Mouse (Mus musculus) hindbrain, embryonic 14.5 days (tissue): Measurements from ENCODE around the gene Kcnt2. TPM values are rescaled to one million over a fixed set of nuclear protein-coding genes. Genes with fewer than 3 reads are reported as not detected.

Experiments used
- ATAC-seq: fragments of 200-750 bp; cut with Nextera tagmentation; 2 replicates; pipeline ENCODE4 v1.8.0; 2017; ENCODE audit warnings: moderate number of reproducible peaks, mild to moderate bottlenecking, moderate TSS enrichment, moderate library complexity; ENCODE audit not compliant: low FRiP score
- DNase-seq: peaks from one replicate; pipeline ENCODE4 v3.0.0-alpha.2; 2015; ENCODE audit warnings: low spot score
- H3K27ac ChIP-seq: fragments of 300-500 bp; sonication (generic); 2 replicates; pipeline ENCODE4 v1.5.1; 2014; ENCODE audit warnings: mild to moderate bottlenecking, moderate library complexity
- H3K27me3 ChIP-seq: fragments of 300-500 bp; sonication (generic); 2 replicates; pipeline ENCODE4 v1.6.1; 2014; ENCODE audit warnings: mild to moderate bottlenecking, low read length, mixed read lengths; ENCODE audit not compliant: control insufficient read depth, insufficient read depth
- H3K36me3 ChIP-seq: fragments of 300-500 bp; sonication (generic); replicated peaks from 2 replicates; pipeline ENCODE4 v1.6.1; 2014; ENCODE audit not compliant: control insufficient read depth, insufficient read depth
- H3K4me1 ChIP-seq: fragments of 300-500 bp; sonication (generic); replicated peaks from 2 replicates; pipeline ENCODE4 v1.6.1; 2014; ENCODE audit warnings: antibody characterized with exemption, low read length, mixed read lengths; ENCODE audit not compliant: control insufficient read depth, insufficient read depth
- H3K4me2 ChIP-seq: fragments of 300-500 bp; sonication (generic); replicated peaks from 2 replicates; pipeline ENCODE4 v1.6.1; 2014; ENCODE audit warnings: mild to moderate bottlenecking, moderate library complexity
- H3K4me3 ChIP-seq: fragments of 300-500 bp; sonication (generic); replicated peaks from 2 replicates; pipeline ENCODE4 v1.5.1; 2014; ENCODE audit warnings: mild to moderate bottlenecking, low read length
- H3K9ac ChIP-seq: fragments of 300-500 bp; sonication (generic); 2 replicates; pipeline ENCODE4 v1.6.1; 2014
- H3K9me3 ChIP-seq: fragments of 300-500 bp; sonication (generic); 2 replicates; pipeline ENCODE4 v1.6.1; 2016; ENCODE audit warnings: low read length; ENCODE audit not compliant: control insufficient read depth
- WGBS: fragments of 180-500 bp; shearing (Covaris S2); extraction: QIAGEN DNeasy Blood & Tissue Kit; methylation state at CpG from one replicate; pipeline ENCODE4 v1.1.7; 2014; 5-methylcytosine and 5-hydroxymethylcytosine counted together
- polyA plus RNA-seq: library from polyadenylated mRNA; unstranded; fragments of >200 nt; fragmentation: Nextera tagmentation; extraction: Ambion mirVana; gene quantifications from 2 replicates; pipeline ENCODE4 v1.2.1, GENCODE M21; 2014

Kcnt2 gene
- polyA plus RNA-seq, 1 experiment from 2014 or later: 3.8 TPM

- 71% methylated on average over 3 of the region's 3 CpGs for WGBS
Observed at GRCm38 (mm10) chr1:140333702-140334101, 87.7 kb downstream of the Kcnt2 start.

GRCm38 (mm10) chr1:140338417-140338816, 92.5 kb downstream of the Kcnt2 start:
- Histone ChIP-seq H3K9ac (no peak overlapping the region), H3K4me3 (no peak overlapping the region), H3K27ac (no peak overlapping the region), H3K9me3 (no peaks in the 10 kb centered on the region), H3K4me2 (no peak overlapping the region), H3K4me1 (no peaks in the 10 kb centered on the region), H3K27me3 (no peaks in the 10 kb centered on the region), H3K36me3 (no peaks in the 10 kb centered on the region)
- DNase-seq (no peak), ATAC-seq (no peak)

More at GRCm38 (mm10) chr1:140333702-140334101, 87.7 kb downstream of the Kcnt2 start:
- no peak overlapping the region for H3K9ac ChIP-seq
- no peaks in the 10 kb centered on the region for H3K4me1 ChIP-seq
- no peak overlapping the region for H3K4me2 ChIP-seq
- no peaks in the 10 kb centered on the region for H3K27me3 ChIP-seq
- H3K4me3 ChIP-seq: no peak overlapping the region
- no peak for DNase-seq
- no peaks in the 10 kb centered on the region for H3K9me3 ChIP-seq
- no peak for ATAC-seq
- H3K36me3 ChIP-seq: no peaks in the 10 kb centered on the region
- H3K27ac ChIP-seq: no peak overlapping the region

- H3K4me3 ChIP-seq: no peak overlapping the region
- ATAC-seq: no peak
- no peaks in the 10 kb centered on the region for H3K36me3 ChIP-seq
- no peak for DNase-seq
- H3K9ac ChIP-seq: no peak overlapping the region
- no peaks in the 10 kb centered on the region for H3K27me3 ChIP-seq
- H3K27ac ChIP-seq: no peak overlapping the region
- WGBS: 74% methylated on average over 4 of the region's 4 CpGs
- H3K9me3 ChIP-seq: no peaks in the 10 kb centered on the region
- H3K4me1 ChIP-seq: no peaks in the 10 kb centered on the region
- no peak overlapping the region for H3K4me2 ChIP-seq
Observed at GRCm38 (mm10) chr1:140339368-140339767, 93.4 kb downstream of the Kcnt2 start.

- Histone ChIP-seq H3K4me1 (no peaks in the 10 kb centered on the region), H3K4me3 (no peak overlapping the region), H3K27me3 (no peaks in the 10 kb centered on the region), H3K9me3 (no peaks in the 10 kb centered on the region), H3K9ac (no peak overlapping the region), H3K4me2 (no peak overlapping the region), H3K27ac (no peak overlapping the region), H3K36me3 (no peaks in the 10 kb centered on the region)
- no peak for DNase-seq
- 26% methylated on average over 2 of the region's 2 CpGs for WGBS
- ATAC-seq: no peak
Observed at GRCm38 (mm10) chr1:140364787-140365186, 118.8 kb downstream of the Kcnt2 start.

- WGBS: 87% methylated on average over 1 of the region's 1 CpGs
Observed at GRCm38 (mm10) chr1:140373532-140373931, 127.6 kb downstream of the Kcnt2 start.

GRCm38 (mm10) chr1:140378791-140379190, 132.8 kb downstream of the Kcnt2 start:
- ATAC-seq: no peak
- Histone ChIP-seq H3K27ac (no peak overlapping the region), H3K9ac (no peak overlapping the region), H3K4me2 (no peak overlapping the region), H3K9me3 (no peaks in the 10 kb centered on the region), H3K27me3 (no peaks in the 10 kb centered on the region), H3K4me1 (no peaks in the 10 kb centered on the region), H3K36me3 (no peaks in the 10 kb centered on the region), H3K4me3 (no peak overlapping the region)
- 73% methylated on average over 2 of the region's 2 CpGs for WGBS
- DNase-seq: no peak

More at GRCm38 (mm10) chr1:140373532-140373931, 127.6 kb downstream of the Kcnt2 start:
- Histone ChIP-seq H3K4me3 (no peak overlapping the region), H3K4me1 (no peaks in the 10 kb centered on the region), H3K27me3 (no peaks in the 10 kb centered on the region), H3K4me2 (no peak overlapping the region), H3K27ac (no peak overlapping the region), H3K36me3 (no peaks in the 10 kb centered on the region), H3K9ac (no peak overlapping the region), H3K9me3 (no peaks in the 10 kb centered on the region)
- ATAC-seq (no peak), DNase-seq (no peak)

GRCm38 (mm10) chr1:140379526-140379925, 133.6 kb downstream of the Kcnt2 start:
- Histone ChIP-seq H3K9me3 (no peaks in the 10 kb centered on the region), H3K4me2 (no peak overlapping the region), H3K9ac (no peak overlapping the region), H3K4me1 (no peaks in the 10 kb centered on the region), H3K27me3 (no peaks in the 10 kb centered on the region), H3K27ac (no peak overlapping the region), H3K4me3 (no peak overlapping the region), H3K36me3 (no peaks in the 10 kb centered on the region)
- 55% methylated on average over 2 of the region's 2 CpGs for WGBS
- ATAC-seq (no peak), DNase-seq (no peak)

GRCm38 (mm10) chr1:140381093-140381492, 135.1 kb downstream of the Kcnt2 start:
- ATAC-seq: no peak
- 92% methylated on average over 3 of the region's 3 CpGs for WGBS
- Histone ChIP-seq H3K27me3 (no peaks in the 10 kb centered on the region), H3K9me3 (no peaks in the 10 kb centered on the region), H3K36me3 (no peaks in the 10 kb centered on the region), H3K4me2 (no peak overlapping the region), H3K4me3 (no peak overlapping the region), H3K4me1 (no peaks in the 10 kb centered on the region), H3K27ac (no peak overlapping the region), H3K9ac (no peak overlapping the region)
- no peak for DNase-seq

GRCm38 (mm10) chr1:140390301-140390700, 144.3 kb downstream of the Kcnt2 start:
- Histone ChIP-seq H3K27ac (no peak overlapping the region), H3K36me3 (no peaks in the 10 kb centered on the region), H3K9ac (no peak overlapping the region), H3K27me3 (no peaks in the 10 kb centered on the region), H3K4me1 (no peaks in the 10 kb centered on the region), H3K4me3 (no peak overlapping the region), H3K9me3 (no peaks in the 10 kb centered on the region), H3K4me2 (no peak overlapping the region)
- 72% methylated on average over 4 of the region's 4 CpGs for WGBS
- DNase-seq (peak; percentile 27), ATAC-seq (no peak; the same call in 1 of the 2 replicates)

GRCm38 (mm10) chr1:140397756-140398155, 151.8 kb downstream of the Kcnt2 start:
- ATAC-seq: no peak
- H3K36me3 ChIP-seq: no peaks in the 10 kb centered on the region
- no peak overlapping the region for H3K27ac ChIP-seq
- no peaks in the 10 kb centered on the region for H3K9me3 ChIP-seq
- H3K27me3 ChIP-seq: no peaks in the 10 kb centered on the region
- no peak overlapping the region for H3K4me3 ChIP-seq
- DNase-seq: no peak
- H3K9ac ChIP-seq: no peak overlapping the region
- no peak overlapping the region for H3K4me2 ChIP-seq
- H3K4me1 ChIP-seq: no peaks in the 10 kb centered on the region
